Mouse (Mus musculus) 3134 (cell line): Measurements from ENCODE around the gene Smarca4.

Experiments
- DNase-seq: peaks from one replicate; pipeline ENCODE4 v3.0.0-alpha.2; 2011; ENCODE audit warnings: low spot score; ENCODE audit not compliant: insufficient read length; ENCODE audit errors: extremely low read depth

Gene Smarca4

GRCm38 (mm10) chr9:21600186-21600585 lies 15.8 kb upstream of the Smarca4 start:
- no peak for DNase-seq

DNA sequence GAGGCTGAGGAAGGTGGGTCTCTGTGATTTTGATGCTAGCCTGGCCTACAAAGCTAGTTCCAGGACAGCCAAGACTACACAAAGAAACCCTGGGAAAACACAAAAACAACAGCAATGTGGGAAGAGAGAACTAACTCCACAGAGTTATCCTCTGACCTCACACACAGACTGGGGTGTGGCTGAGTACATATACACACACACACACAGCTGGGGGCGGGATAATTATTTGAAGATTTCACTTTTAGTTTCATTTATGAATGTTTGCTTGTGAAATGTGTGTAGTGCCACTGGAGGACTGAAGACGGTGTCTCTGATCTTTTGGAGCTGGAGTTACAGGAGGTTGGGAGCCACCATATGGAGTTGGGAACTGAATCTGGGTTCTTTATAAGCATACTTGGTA lies 14.9 kb upstream of the Smarca4 start:
- DNase-seq = no peak

GRCm38 (mm10) chr9:21601722-21602399 lies 14.1 kb upstream of the Smarca4 start:
- peak; percentile 28 for DNase-seq

DNA sequence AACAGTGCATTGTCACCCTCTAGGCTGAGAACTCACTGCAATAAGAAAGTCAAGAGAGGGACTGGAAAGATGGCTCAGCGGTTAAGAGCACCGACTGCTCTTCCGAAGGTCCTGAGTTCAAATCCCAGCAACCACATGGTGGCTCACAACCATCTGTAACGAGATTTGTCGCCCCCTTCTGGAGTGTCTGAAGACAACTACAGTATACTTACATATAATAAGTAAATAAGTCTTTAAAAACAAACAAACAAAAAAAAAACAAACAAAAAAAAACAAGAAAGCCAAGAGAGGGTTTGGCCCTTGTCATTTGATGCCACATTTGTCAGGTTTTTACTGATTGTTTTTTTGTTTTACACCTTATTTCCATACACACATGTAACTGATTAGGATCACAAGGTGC lies 11.8 kb upstream of the Smarca4 start:
- DNase-seq = no peak

GRCm38 (mm10) chr9:21605865-21606264 lies 10.1 kb upstream of the Smarca4 start:
- DNase-seq = no peak

DNA sequence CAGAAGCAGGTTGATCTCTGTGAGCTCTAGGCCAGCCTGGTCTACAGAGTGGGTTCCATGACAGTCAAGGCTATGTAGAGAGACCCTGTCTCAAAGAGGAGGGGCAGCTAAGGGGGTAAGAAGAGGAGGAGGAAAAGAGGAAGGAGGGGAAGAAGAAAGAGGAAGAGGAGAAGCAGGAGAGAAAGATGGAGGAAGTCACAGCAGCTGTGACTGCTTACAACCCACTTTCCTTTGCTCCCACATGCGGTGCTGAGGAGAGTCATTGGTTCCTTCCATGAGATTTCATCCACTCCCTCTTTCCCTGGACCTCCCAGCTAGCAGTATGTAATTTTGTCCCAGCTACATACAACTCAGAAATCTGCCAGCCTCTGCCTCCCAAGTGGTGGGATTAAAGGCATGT lies 9.3 kb upstream of the Smarca4 start:
- DNase-seq = no peak

GRCm38 (mm10) chr9:21609861-21610260 lies 6.1 kb upstream of the Smarca4 start:
- DNase-seq = peak; percentile 64

GRCm38 (mm10) chr9:21614864-21615616 lies 929 bp upstream of the Smarca4 start:
- no peak for DNase-seq

DNA sequence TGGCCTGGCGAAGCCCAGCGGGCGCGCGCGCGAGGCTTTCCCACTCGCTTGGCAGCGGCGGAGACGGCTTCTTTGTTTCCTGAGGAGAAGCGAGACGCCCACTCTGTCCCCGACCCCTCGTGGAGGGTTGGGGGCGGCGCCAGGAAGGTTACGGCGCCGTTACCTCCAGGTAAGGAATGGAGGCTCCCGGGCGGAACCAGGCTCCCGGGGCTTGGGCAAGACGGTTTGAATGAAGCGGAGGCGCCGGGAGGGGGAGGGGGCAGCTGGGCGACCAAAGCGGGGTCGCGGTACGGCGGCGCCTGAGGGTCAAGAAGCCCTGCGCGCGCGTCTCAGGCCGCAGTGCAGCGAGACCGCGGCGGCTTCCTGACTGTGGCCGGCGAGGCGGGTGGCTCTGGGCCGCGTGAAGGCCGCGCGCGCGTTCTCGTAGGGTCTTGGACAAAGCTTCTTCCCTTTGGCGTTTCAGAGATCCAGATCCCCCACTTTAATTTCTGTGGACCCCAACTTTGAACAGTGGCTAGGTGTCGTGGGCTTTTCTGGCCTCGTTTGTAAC lies 338 bp downstream of the Smarca4 start:
- peak; percentile 89 for DNase-seq

- DNase-seq = no peak
Observed at GRCm38 (mm10) chr9:21617066-21617465, 1.1 kb downstream of the Smarca4 start.

- no peak for DNase-seq
Observed at GRCm38 (mm10) chr9:21620229-21620628, 4.3 kb downstream of the Smarca4 start.

- no peak for DNase-seq
Observed at GRCm38 (mm10) chr9:21622676-21623075, 6.7 kb downstream of the Smarca4 start.

- no peak for DNase-seq
Observed at GRCm38 (mm10) chr9:21625342-21626339, 9.7 kb downstream of the Smarca4 start.

GRCm38 (mm10) chr9:21626571-21626970 lies 10.6 kb downstream of the Smarca4 start:
- DNase-seq = no peak

DNA sequence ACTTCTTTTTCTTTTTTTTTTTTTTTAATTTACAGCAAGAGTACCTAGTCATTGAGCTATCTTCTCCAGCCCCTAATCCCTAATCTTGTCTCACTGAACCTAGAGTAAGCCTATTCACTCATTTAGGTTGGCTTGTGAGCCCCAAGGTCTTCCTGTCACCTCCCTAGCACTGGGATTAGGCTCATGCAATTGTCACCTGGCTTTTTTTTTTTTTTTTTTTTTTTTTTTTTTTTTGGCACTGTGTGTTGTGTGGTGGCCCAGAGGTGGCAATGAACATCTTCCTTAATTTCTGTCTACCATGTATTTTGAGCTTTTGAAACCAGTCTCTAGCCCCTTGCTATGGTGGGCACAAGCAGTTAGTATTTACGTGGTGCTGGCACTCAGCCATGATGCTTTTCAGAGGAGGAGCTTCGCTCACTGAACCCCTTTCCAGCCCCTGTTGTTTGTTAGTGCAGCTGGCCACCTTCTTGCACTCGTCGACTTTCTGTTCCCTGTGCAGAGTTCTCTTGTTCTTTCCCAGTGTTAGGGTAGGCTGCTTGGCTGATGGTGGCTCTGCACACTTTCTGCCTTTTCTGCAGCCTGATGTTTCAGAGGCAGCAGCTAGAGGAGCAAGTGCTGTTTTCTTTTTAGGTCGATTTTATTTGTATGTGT lies 11.3 kb downstream of the Smarca4 start:
- no peak for DNase-seq

GRCm38 (mm10) chr9:21630673-21631072 lies 14.7 kb downstream of the Smarca4 start:
- peak; percentile 34 for DNase-seq

- DNase-seq = no peak
Observed at GRCm38 (mm10) chr9:21633106-21633505, 17.1 kb downstream of the Smarca4 start.

GRCm38 (mm10) chr9:21635639-21636038 lies 19.7 kb downstream of the Smarca4 start:
- no peak for DNase-seq

DNA sequence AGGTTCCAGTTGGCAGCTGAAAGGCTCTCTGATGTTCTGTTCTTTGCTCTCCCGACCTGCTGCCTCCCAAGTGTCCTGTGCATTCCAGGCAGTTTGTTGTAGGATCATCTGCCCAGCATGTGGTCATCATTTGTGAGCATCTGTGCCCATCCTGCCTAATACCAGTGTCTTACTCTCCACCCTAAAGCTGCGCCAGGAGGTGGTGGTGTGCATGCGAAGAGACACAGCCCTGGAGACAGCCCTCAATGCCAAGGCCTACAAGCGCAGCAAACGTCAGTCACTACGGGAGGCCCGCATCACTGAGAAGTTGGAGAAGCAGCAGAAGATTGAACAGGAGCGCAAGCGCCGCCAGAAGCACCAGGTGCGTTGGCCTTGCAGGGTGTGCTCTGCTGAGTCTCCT lies 23.1 kb downstream of the Smarca4 start:
- DNase-seq = no peak

GRCm38 (mm10) chr9:21646366-21646765 lies 30.4 kb downstream of the Smarca4 start:
- DNase-seq = no peak
